Mouse (Mus musculus) naive thymus-derived CD4-positive, alpha-beta T cell, adult 2 months (primary cell): ENCODE data around the gene Fam72a.

Source experiments
- DNase-seq: peaks from one replicate; pipeline ENCODE4 v3.0.0-alpha.2; 2011; ENCODE audit warnings: low read depth

The Fam72a gene

GRCm38 (mm10) chr1:131526371-131527270, 1.1 kb upstream of the Fam72a start:
- peak; percentile 69 for DNase-seq

GRCm38 (mm10) chr1:131528081-131528507, 391 bp downstream of the Fam72a start:
- DNase-seq: no peak

GRCm38 (mm10) chr1:131528561-131529166, 961 bp downstream of the Fam72a start:
- peak; percentile 44 for DNase-seq

- DNase-seq: no peak
Measured at GRCm38 (mm10) chr1:131539771-131540170, 12.1 kb downstream of the Fam72a start.

- DNase-seq: no peak
Measured at GRCm38 (mm10) chr1:131540795-131541194, 13.1 kb downstream of the Fam72a start.

- no peak for DNase-seq
Measured at GRCm38 (mm10) chr1:131541431-131541830, 13.7 kb downstream of the Fam72a start.

GRCm38 (mm10) chr1:131541903-131542302, 14.2 kb downstream of the Fam72a start:
- no peak for DNase-seq

GRCm38 (mm10) chr1:131543886-131544565, 16.3 kb downstream of the Fam72a start:
- DNase-seq: no peak

- no peak for DNase-seq
Measured at GRCm38 (mm10) chr1:131546798-131547690, 19.3 kb downstream of the Fam72a start.

GRCm38 (mm10) chr1:131548494-131549365, 21.0 kb downstream of the Fam72a start:
- DNase-seq: no peak

- no peak for DNase-seq
Measured at GRCm38 (mm10) chr1:131551956-131552355, 24.3 kb downstream of the Fam72a start.

- DNase-seq: no peak
Measured at GRCm38 (mm10) chr1:131553428-131553827, 25.7 kb downstream of the Fam72a start.

- DNase-seq: peak; percentile 93
Measured at GRCm38 (mm10) chr1:131555042-131555812, 27.5 kb downstream of the Fam72a start.

- DNase-seq: no peak
Measured at GRCm38 (mm10) chr1:131560500-131560899, 32.8 kb downstream of the Fam72a start.

GRCm38 (mm10) chr1:131562081-131562480, 34.4 kb downstream of the Fam72a start:
- DNase-seq: no peak

- peak; percentile 51 for DNase-seq
Measured at GRCm38 (mm10) chr1:131566056-131566455, 38.4 kb downstream of the Fam72a start.

GRCm38 (mm10) chr1:131569721-131570120, 42.0 kb downstream of the Fam72a start:
- DNase-seq: no peak

GRCm38 (mm10) chr1:131570391-131570790, 42.7 kb downstream of the Fam72a start:
- DNase-seq: no peak

GRCm38 (mm10) chr1:131573721-131574120, 46.0 kb downstream of the Fam72a start:
- peak; percentile 87 for DNase-seq
